Mouse (Mus musculus) erythroblast, embryonic 14.5 days (primary cell): ENCODE results near the gene Odf4.

Experiments
- GATA1 ChIP-seq: IDR thresholded peaks from 2 replicates; pipeline ENCODE4 v1.6.1; 2012; ENCODE audit warnings: low read length, inconsistent platforms, mixed read lengths
- TAL1 ChIP-seq: IDR thresholded peaks from 3 replicates; pipeline ENCODE4 v1.6.1; 2012; ENCODE audit warnings: low read length, inconsistent platforms, mixed read lengths

DNA sequence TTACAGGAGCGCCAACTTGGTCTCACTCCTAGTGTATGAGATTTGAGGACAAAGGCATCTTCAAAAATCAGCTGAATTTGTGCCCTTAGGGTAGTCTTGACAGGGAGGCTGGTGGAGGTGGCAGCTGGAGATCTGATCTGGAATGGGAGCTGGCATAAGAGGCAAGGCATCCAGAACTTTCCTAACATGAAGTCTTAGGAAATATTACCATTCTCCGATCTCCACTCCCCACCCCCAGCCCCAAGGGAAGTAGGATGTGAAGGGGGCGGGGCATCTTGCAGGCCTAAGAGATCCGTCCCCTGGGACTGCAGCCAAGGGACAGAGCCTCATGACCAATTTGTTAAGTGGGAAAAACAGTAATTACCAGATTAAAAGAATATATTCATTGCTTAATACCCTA is 43.4 kb upstream of the Odf4 start:
- TF ChIP-seq TAL1 (no peak), GATA1 (no peak)
